Mouse (Mus musculus) lung, adult 2 months (tissue): ENCODE measurements around the gene Rnf187.

Experiments
- CTCF ChIP-seq: fragments of 200-500 bp; IDR thresholded peaks from 2 replicates; pipeline ENCODE4 v1.5.1; 2011; ENCODE audit warnings: mild to moderate bottlenecking, low read length, control low read depth; ENCODE audit not compliant: insufficient read depth
- POLR2A ChIP-seq: fragments of 200-500 bp; IDR thresholded peaks from 2 replicates; pipeline ENCODE4 v1.6.1; 2011; ENCODE audit warnings: low read depth, mild to moderate bottlenecking, control low read depth, low read length, borderline replicate concordance; ENCODE audit errors: extremely low read depth

- TF ChIP-seq CTCF: no peak
- TF ChIP-seq POLR2A: no peak
Measured at GRCm38 (mm10) chr11:58955143-58955867, 16.6 kb upstream of the Rnf187 start.
